Mouse (Mus musculus): ENCODE results near the gene Mgat4a. TPM values are rescaled to one million over a fixed set of nuclear protein-coding genes. Genes with fewer than 3 reads are reported as not detected.
A peak's percentile ranks its signal among the peaks of the same experiment; 100 is the strongest.

Gene Mgat4a
- total and polyA plus RNA-seq, 2 experiments from 2014 or later, result 8.2 to 23.4 TPM

GRCm38 (mm10) chr1:37477250-37477649 is 63.6 kb downstream of the Mgat4a start:
- DNase-seq, result no peak
- WGBS, result 91% methylated on average over 5 of the region's 5 CpGs
- H3K27ac ChIP-seq (ENCODE audit: low read depth, low read length), result no peak overlapping the region
- ATAC-seq, result no peak
- H3K4me1 ChIP-seq (ENCODE audit: insufficient read depth), result no peaks in the 10 kb centered on the region
- H3K4me2 ChIP-seq (ENCODE audit: low read depth), result no peak overlapping the region
- H3K27me3 ChIP-seq (ENCODE audit: insufficient read depth, low read length), result no peaks in the 10 kb centered on the region
- no peak overlapping the region for H3K9ac ChIP-seq
- no peak for TF ChIP-seq CTCF (IDR thresholded peaks at IDR 0.05; ENCODE audit: low read depth)
- H3K4me3 ChIP-seq (ENCODE audit: low read depth, low read length), result no peak overlapping the region
- H3K36me3 ChIP-seq (ENCODE audit: insufficient read depth), result no peaks in the 10 kb centered on the region
- H3K9me3 ChIP-seq (ENCODE audit: low read length), result no peaks in the 10 kb centered on the region

DNA sequence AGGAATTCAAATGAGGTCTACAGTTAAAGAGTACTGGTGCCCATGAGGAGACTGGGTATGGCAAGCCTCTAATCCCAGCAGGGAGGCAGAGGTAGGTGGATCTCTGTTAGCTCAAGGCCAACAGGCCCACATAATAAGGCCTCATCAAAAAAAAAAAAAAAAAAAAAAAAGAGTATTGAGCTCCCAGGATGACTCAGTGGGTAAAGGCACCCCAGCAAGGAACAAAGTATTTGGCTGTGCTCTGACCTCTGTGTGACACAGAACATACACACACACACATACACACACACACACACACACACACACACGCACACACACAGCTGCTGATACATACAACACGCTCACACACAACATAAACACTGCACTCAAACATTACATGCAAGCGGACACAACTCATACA is 65.5 kb downstream of the Mgat4a start:
- Histone ChIP-seq H3K36me3 (ENCODE audit: insufficient read depth) (no peaks in the 10 kb centered on the region), H3K4me3 (ENCODE audit: low read depth, low read length) (no peak overlapping the region), H3K4me1 (ENCODE audit: insufficient read depth) (no peaks in the 10 kb centered on the region), H3K4me2 (ENCODE audit: low read depth) (no peak overlapping the region), H3K27ac (ENCODE audit: low read depth, low read length) (no peak overlapping the region), H3K9me3 (ENCODE audit: low read length) (no peaks in the 10 kb centered on the region), H3K9ac (no peak overlapping the region), H3K27me3 (ENCODE audit: insufficient read depth, low read length) (no peaks in the 10 kb centered on the region)
- DNase-seq (no peak), ATAC-seq (no peak)
- WGBS, result 95% methylated on average over 3 of the region's 3 CpGs
- no peak for TF ChIP-seq CTCF (IDR thresholded peaks at IDR 0.05; ENCODE audit: low read depth)

- Histone ChIP-seq H3K27ac (ENCODE audit: low read depth, low read length) (no peak overlapping the region), H3K27me3 (ENCODE audit: insufficient read depth, low read length) (no peaks in the 10 kb centered on the region), H3K9me3 (ENCODE audit: low read length) (no peaks in the 10 kb centered on the region), H3K4me1 (ENCODE audit: insufficient read depth) (no peaks in the 10 kb centered on the region), H3K36me3 (ENCODE audit: insufficient read depth) (no peaks in the 10 kb centered on the region), H3K4me3 (ENCODE audit: low read depth, low read length) (no peak overlapping the region), H3K9ac (no peak overlapping the region), H3K4me2 (ENCODE audit: low read depth) (no peak overlapping the region)
- WGBS, result 88% methylated on average over 6 of the region's 6 CpGs
- DNase-seq, result no peak
- TF ChIP-seq CTCF (IDR thresholded peaks at IDR 0.05; ENCODE audit: low read depth), result no peak
- no peak for ATAC-seq
Observed at GRCm38 (mm10) chr1:37474634-37475190, 66.1 kb downstream of the Mgat4a start.

DNA sequence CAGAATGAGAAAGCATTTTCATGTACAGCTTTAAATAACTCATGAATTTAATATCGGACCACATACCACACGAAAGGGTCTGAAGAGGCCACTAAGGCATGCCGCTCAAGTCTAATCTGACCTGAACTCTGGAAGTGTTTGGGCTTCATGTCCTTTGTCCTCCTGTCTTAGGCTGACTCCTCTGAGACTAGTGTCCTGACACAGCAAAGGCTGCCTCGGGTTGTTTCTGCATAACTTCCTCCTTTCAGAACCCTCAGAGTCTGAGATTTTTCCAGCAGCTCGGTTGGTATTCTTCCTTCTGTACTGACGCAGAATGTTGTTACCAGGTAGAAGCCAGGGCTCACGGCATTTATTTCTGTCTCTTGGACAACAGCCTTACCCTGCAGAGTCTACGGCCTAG is 66.8 kb downstream of the Mgat4a start:
- no peaks in the 10 kb centered on the region for H3K36me3 ChIP-seq (ENCODE audit: insufficient read depth)
- H3K9me3 ChIP-seq (ENCODE audit: low read length), result no peaks in the 10 kb centered on the region
- no peak overlapping the region for H3K9ac ChIP-seq
- H3K4me3 ChIP-seq (ENCODE audit: low read depth, low read length), result no peak overlapping the region
- no peak for TF ChIP-seq CTCF (IDR thresholded peaks at IDR 0.05; ENCODE audit: low read depth)
- H3K4me1 ChIP-seq (ENCODE audit: insufficient read depth), result no peaks in the 10 kb centered on the region
- H3K4me2 ChIP-seq (ENCODE audit: low read depth), result no peak overlapping the region
- 82% methylated on average over 8 of the region's 8 CpGs for WGBS
- no peaks in the 10 kb centered on the region for H3K27me3 ChIP-seq (ENCODE audit: insufficient read depth, low read length)
- ATAC-seq (no peak), DNase-seq (no peak)
- H3K27ac ChIP-seq (ENCODE audit: low read depth, low read length), result no peak overlapping the region

DNA sequence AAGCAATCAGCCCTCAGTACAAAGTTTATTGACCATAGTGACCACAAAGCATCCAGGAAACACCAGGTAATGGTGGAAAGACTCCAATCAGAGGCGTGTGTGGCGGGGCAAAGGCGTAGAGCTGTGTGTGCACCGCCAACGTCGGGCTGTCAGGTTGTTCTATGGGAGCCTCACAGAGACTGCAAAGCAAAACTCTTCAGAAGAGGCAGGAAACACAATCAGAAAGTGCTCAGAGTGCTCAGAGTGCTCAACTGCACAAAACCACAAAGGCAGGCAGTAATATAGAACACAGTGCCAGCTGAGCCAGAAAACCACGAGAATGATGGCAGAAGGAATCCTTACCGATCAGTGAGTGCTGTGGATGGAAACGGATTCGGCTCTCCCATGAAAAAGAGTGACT is 67.6 kb downstream of the Mgat4a start:
- no peak overlapping the region for H3K4me2 ChIP-seq (ENCODE audit: low read depth)
- no peaks in the 10 kb centered on the region for H3K4me1 ChIP-seq (ENCODE audit: insufficient read depth)
- no peaks in the 10 kb centered on the region for H3K27me3 ChIP-seq (ENCODE audit: insufficient read depth, low read length)
- DNase-seq, result no peak
- H3K9me3 ChIP-seq (ENCODE audit: low read length), result no peaks in the 10 kb centered on the region
- no peaks in the 10 kb centered on the region for H3K36me3 ChIP-seq (ENCODE audit: insufficient read depth)
- no peak overlapping the region for H3K27ac ChIP-seq (ENCODE audit: low read depth, low read length)
- no peak for TF ChIP-seq CTCF (IDR thresholded peaks at IDR 0.05; ENCODE audit: low read depth)
- ATAC-seq, result no peak
- 85% methylated on average over 10 of the region's 10 CpGs for WGBS
- H3K9ac ChIP-seq, result no peak overlapping the region
- H3K4me3 ChIP-seq (ENCODE audit: low read depth, low read length), result no peak overlapping the region

GRCm38 (mm10) chr1:37471179-37472148 is 69.4 kb downstream of the Mgat4a start:
- Histone ChIP-seq H3K4me3 (ENCODE audit: low read depth, low read length) (no peak overlapping the region), H3K4me2 (ENCODE audit: low read depth) (no peak overlapping the region), H3K9me3 (ENCODE audit: low read length) (no peaks in the 10 kb centered on the region), H3K27me3 (ENCODE audit: insufficient read depth, low read length) (no peaks in the 10 kb centered on the region), H3K27ac (ENCODE audit: low read depth, low read length) (no peak overlapping the region), H3K4me1 (ENCODE audit: insufficient read depth) (no peaks in the 10 kb centered on the region), H3K9ac (no peak overlapping the region), H3K36me3 (ENCODE audit: insufficient read depth) (no peaks in the 10 kb centered on the region)
- DNase-seq (no peak), ATAC-seq (no peak)
- peak; percentile 44 for TF ChIP-seq CTCF (IDR thresholded peaks at IDR 0.05; ENCODE audit: low read depth)
- WGBS, result 82% methylated on average over 6 of the region's 6 CpGs

- TF ChIP-seq CTCF (IDR thresholded peaks at IDR 0.05; ENCODE audit: low read depth), result no peak
Observed at GRCm38 (mm10) chr1:37469007-37469406, 71.8 kb downstream of the Mgat4a start.

More at GRCm38 (mm10) chr1:37469007-37469406, 71.8 kb downstream of the Mgat4a start:
- Histone ChIP-seq H3K9ac (no peak overlapping the region), H3K27me3 (ENCODE audit: insufficient read depth, low read length) (no peaks in the 10 kb centered on the region), H3K27ac (ENCODE audit: low read depth, low read length) (no peak overlapping the region), H3K36me3 (ENCODE audit: insufficient read depth) (no peaks in the 10 kb centered on the region), H3K4me3 (ENCODE audit: low read depth, low read length) (no peak overlapping the region), H3K4me2 (ENCODE audit: low read depth) (no peak overlapping the region), H3K9me3 (ENCODE audit: low read length) (no peaks in the 10 kb centered on the region), H3K4me1 (ENCODE audit: insufficient read depth) (no peaks in the 10 kb centered on the region)
- WGBS, result 93% methylated on average over 5 of the region's 5 CpGs
- DNase-seq (no peak), ATAC-seq (no peak)
